Mouse (Mus musculus): ENCODE measurements around the gene Kit. TPM values are rescaled to one million over a fixed set of nuclear protein-coding genes. Genes with fewer than 3 reads are reported as not detected.

The Kit gene
- total RNA-seq (2021): 10 to 100 TPM; 14.5 to 18.4 TPM

- DNase-seq: peak; percentile 86
Observed at GRCm38 (mm10) chr5:75574852-75575566, at the start of gene Kit. Kit (plus strand) TSS chr5:75574916.

- DNase-seq: no peak
Observed at GRCm38 (mm10) chr5:75536156-75536555, 38.6 kb upstream of the Kit start.

- DNase-seq: no peak
Observed at GRCm38 (mm10) chr5:75537717-75538116, 37.0 kb upstream of the Kit start.

- no peak for DNase-seq
Observed at GRCm38 (mm10) chr5:75538458-75538857, 36.3 kb upstream of the Kit start.

DNA sequence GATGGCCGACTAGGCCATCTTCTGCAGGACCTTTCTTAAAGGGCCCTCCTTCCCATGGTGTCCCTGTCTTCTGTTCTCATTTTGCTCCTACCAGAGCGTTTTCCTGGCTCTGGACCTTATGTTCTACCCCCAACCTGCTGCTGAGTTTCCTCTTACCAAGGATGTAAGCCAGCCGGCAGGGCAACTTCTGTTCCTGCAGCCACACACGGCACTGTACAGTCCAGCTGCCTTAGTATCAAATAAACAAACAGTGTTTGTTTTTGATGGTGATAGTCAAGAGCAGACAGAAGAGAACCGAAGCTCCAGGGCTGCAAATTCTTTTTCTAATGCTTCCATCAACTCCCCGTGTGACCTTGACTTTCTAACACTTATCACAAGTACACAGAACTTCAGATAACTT lies 35.6 kb upstream of the Kit start:
- peak; percentile 6 for DNase-seq

DNA sequence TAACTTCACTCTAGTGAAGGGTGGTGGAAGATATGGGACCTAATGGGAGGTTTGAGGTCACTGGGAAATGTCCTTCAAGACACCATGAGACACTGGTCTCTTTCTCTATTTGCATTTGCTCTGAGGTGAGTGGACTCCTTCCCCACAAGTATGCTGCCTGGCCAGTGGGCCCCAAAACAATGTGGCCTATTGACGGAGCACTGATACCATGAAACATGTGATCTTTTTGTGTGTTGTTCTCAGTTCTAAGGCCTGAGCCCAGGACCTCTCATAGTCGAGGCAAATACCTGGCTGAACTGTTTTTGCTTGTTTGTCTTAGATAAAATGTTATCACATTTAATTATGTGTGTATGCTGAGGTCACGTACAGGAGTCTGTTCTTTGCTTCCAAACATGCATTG lies 31.0 kb upstream of the Kit start:
- no peak for DNase-seq

DNA sequence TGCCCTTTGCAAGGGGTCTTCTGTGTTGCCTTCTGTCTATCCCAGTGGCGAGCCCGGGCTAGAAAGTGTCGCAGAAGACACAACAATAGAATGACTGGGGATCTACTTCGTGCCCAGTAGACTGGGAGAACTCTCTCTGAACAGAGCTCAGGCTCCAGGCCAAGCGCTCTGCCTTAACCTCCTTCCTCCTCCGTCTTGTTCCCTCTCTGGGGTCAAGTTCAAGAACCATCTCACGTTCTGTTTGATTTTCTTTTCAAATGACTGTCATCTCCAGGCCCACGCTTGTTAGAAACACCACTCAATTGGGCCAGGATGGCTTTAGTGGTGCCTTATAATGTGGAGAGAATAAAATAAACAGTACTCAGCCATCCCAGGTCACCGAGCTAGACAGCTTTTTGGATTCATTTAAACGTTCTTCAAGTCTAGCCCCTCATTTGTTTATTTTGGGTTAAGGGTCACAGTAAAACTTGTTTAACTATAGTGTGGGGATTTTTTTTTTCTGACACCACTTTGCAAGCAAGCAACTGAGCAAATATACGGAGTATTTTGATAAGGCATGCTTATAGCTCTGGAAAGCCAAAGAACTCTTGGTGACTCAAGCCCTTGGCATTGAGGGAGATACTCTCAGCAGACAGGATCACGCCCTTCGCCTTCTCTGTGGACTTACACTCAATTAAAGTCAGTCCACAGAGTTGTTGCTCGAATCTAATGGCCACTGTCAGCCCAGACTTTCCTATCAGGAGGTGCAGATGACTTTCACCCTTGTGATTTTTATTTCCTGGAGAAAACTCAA lies 30.0 kb upstream of the Kit start:
- peak; percentile 8 for DNase-seq

DNA sequence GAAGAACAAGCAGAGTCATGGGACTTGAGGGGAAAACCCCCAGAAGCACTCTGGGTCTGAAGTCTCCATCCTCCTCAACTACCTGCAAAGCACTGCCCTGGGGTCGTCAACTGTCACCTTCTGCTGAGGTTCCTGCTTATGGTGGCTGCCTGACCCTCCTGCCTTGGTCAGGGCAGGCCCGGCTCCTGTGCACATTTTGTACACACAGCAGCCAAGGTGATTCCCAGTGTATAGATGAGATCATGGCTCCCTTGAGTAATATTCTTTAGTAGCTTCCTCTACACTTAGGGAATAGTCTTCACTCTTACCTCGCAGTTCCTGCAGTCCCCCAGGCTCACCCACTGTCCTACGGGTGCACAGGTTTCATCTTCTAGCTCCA lies 29.5 kb upstream of the Kit start:
- no peak for DNase-seq

DNA sequence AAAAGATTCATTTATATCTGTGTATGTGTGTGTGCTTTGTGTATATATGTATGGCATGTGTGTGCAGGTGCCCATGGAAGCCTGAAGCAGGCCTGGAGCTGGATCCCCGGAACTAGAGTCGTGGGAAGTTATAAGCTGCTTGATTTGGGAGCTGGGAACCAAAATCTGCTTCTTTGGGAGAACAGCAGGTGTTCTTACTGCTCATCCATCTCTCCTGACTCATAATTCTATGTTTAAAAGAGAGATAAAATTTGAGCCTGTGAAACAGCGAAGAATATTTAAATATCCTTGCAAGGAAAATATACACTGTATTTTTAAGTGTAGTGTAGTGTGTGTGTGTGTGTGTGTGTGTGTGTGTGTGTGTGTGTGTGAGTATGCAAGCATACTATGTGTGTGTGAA lies 21.7 kb upstream of the Kit start:
- DNase-seq: no peak

DNA sequence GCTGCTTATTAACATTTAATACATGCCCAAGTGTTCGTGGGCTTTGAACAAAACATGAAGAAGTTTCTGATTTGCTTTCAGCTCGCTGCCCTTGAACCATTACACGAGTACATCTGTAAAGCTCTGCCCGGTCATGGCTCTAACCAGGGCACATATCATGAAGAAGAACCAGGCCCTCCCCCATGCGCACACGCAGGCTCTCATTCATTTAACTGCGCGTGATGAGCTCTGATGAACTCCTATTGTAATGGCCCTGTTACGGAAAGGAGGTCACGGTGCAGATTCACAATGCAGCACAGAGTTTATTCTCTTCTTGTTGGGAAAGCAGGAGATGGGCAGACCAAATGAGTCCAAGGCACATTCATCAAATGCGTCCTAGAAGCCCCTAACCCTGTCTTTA lies 17.1 kb upstream of the Kit start:
- no peak for DNase-seq

GRCm38 (mm10) chr5:75559291-75559690 lies 15.4 kb upstream of the Kit start:
- no peak for DNase-seq

DNA sequence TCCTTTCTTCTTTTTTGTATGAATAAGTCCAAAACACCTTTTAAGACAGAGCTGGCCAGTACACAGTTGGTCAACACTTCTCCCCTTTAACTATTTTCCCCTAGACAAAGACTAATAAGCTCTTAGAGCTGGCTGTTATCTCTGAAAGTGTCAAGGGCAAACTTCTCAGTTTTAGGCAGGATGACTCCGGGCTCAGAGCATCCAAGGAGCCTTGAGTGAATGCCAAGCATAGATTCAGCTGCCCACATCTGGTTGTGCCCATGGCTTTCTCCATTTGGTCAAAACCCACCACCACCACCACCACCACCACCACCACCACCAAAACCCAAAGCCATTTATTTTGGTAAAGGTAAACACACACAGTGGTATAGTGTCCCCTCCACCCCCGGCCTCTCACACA lies 13.5 kb upstream of the Kit start:
- DNase-seq: no peak

DNA sequence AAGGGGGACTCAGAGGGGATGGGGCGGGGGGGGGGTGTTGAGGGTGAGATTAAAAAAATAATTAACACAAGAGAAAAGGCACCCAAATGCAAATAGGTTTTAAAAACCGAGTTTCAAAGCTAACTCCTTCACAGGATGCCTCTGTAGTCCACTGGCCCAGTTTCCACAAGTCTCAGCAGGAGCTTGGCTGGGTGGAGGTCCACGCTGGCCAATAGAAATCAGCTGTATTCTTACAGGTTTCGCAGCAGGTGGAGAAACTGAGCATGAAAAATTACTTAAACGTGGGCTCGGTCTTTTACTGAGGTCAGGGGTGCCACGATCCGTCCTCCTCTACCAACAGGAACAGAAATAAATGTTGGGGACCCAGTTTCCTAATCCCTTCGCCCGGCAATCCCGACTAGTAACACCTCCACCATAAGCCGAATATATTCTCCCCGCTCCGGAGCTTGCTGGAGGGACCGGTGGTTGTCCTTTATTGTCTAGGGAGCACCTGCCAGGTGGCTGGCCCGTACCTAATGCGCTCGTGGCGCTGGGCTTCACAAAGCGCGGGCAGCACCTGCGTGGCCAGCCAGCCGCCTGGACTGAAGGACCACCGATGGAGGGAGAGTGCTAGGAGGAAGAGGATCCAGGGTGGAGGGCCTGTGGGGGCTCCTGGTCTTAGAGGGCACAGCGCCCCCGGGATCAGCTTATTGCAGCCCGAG lies 415 bp upstream of the Kit start:
- DNase-seq: no peak

GRCm38 (mm10) chr5:75575567-75576515 lies 1.1 kb downstream of the Kit start:
- peak; percentile 73 for DNase-seq

- DNase-seq: no peak
Observed at GRCm38 (mm10) chr5:75576741-75577140, 2.0 kb downstream of the Kit start.

GRCm38 (mm10) chr5:75578141-75578540 lies 3.4 kb downstream of the Kit start:
- no peak for DNase-seq

GRCm38 (mm10) chr5:75579244-75579643 lies 4.5 kb downstream of the Kit start:
- no peak for DNase-seq

DNA sequence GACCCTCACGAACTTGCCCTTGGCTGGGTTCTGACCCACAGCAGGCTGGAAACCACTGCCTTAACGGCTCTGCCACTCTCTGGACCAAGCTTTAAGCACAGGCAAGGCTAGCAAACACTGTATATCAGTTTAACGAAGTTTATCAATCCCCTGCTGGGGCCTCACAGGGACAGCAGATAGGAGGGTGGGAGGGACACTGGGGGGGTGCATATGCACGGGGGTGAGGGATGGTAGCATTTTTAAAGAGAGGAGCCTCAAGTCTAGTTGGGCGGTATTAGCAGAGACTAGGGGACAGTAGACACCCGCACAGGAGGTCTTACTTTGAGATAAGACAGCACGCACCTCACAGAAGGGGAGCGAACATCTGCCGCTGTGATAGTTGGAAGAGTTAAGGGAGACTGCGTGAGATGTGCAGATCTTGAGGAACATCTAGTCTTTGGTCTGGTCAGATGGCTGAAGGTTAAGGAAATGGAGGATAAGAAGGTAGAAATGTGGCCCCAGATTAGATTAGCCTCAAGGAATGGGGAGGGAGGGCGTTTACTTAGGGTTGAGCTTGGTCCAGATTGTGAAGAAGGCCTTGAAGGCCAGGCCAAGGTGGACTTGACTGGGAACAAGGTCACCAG lies 5.0 kb downstream of the Kit start:
- no peak for DNase-seq

GRCm38 (mm10) chr5:75581926-75582325 lies 7.2 kb downstream of the Kit start:
- no peak for DNase-seq

- no peak for DNase-seq
Observed at GRCm38 (mm10) chr5:75587781-75588180, 13.1 kb downstream of the Kit start.

- DNase-seq: no peak
Observed at GRCm38 (mm10) chr5:75589552-75590346, 15.0 kb downstream of the Kit start.

Measured in heart, postnatal 4 days (tissue).